Mouse (Mus musculus) midbrain, embryonic 14.5 days (tissue): Measurements from ENCODE around the gene Mctp2. TPM values are rescaled to one million over a fixed set of nuclear protein-coding genes. Genes with fewer than 3 reads are reported as not detected.
A peak's percentile ranks its signal among the peaks of the same experiment; 100 is the strongest.

Source experiments
- ATAC-seq: fragments of 200-750 bp; cut with Nextera tagmentation; 2 replicates; pipeline ENCODE4 v1.8.0; 2017; ENCODE audit warnings: moderate number of reproducible peaks, moderate library complexity; ENCODE audit not compliant: low FRiP score, low TSS enrichment
- DNase-seq: peaks from one replicate; pipeline ENCODE4 v3.0.0-alpha.2; 2015
- H3K27ac ChIP-seq: fragments of 300-500 bp; sonication (generic); replicated peaks from 2 replicates; pipeline ENCODE4 v1.5.1; 2014; ENCODE audit warnings: mild to moderate bottlenecking, low read depth, low read length, moderate library complexity
- H3K27me3 ChIP-seq: fragments of 300-500 bp; sonication (generic); 2 replicates; pipeline ENCODE4 v1.6.1; 2014; ENCODE audit warnings: low read length, control low read depth, mixed read lengths; ENCODE audit not compliant: control insufficient read depth, insufficient read depth
- H3K36me3 ChIP-seq: fragments of 300-500 bp; sonication (generic); 2 replicates; pipeline ENCODE4 v1.6.1; 2014; ENCODE audit warnings: low read length, control low read depth; ENCODE audit not compliant: control insufficient read depth, insufficient read depth
- H3K4me1 ChIP-seq: fragments of 300-500 bp; sonication (generic); 2 replicates; pipeline ENCODE4 v1.6.1; 2014; ENCODE audit warnings: mild to moderate bottlenecking, antibody characterized with exemption, low read length, control low read depth; ENCODE audit not compliant: control insufficient read depth, insufficient read depth
- H3K4me2 ChIP-seq: fragments of 300-500 bp; sonication (generic); 2 replicates; pipeline ENCODE4 v1.6.1; 2014; ENCODE audit warnings: mild to moderate bottlenecking, low read length, moderate library complexity
- H3K4me3 ChIP-seq: fragments of 300-500 bp; sonication (generic); replicated peaks from 2 replicates; pipeline ENCODE4 v1.5.1; 2014; ENCODE audit warnings: low read depth, low read length
- H3K9ac ChIP-seq: fragments of 300-500 bp; sonication (generic); replicated peaks from 2 replicates; pipeline ENCODE4 v1.6.1; 2014; ENCODE audit warnings: mild to moderate bottlenecking, low read length, moderate library complexity
- H3K9me3 ChIP-seq: fragments of 300-500 bp; sonication (generic); 2 replicates; pipeline ENCODE4 v1.6.1; 2016; ENCODE audit warnings: low read length, control low read depth, mixed read lengths; ENCODE audit not compliant: control insufficient read depth
- WGBS: fragments of 180-500 bp; shearing (Covaris S2); extraction: QIAGEN DNeasy Blood & Tissue Kit; methylation state at CpG from one replicate; pipeline ENCODE4 v1.1.7; 2014; 5-methylcytosine and 5-hydroxymethylcytosine counted together
- polyA plus RNA-seq: library from polyadenylated mRNA; unstranded; fragments of >200 nt; fragmentation: Nextera tagmentation; extraction: Ambion mirVana; gene quantifications from 2 replicates; pipeline ENCODE4 v1.2.1, GENCODE M21; 2014

Gene Mctp2
- polyA plus RNA-seq, 1 experiment from 2014 or later = 0.43 TPM

DNA sequence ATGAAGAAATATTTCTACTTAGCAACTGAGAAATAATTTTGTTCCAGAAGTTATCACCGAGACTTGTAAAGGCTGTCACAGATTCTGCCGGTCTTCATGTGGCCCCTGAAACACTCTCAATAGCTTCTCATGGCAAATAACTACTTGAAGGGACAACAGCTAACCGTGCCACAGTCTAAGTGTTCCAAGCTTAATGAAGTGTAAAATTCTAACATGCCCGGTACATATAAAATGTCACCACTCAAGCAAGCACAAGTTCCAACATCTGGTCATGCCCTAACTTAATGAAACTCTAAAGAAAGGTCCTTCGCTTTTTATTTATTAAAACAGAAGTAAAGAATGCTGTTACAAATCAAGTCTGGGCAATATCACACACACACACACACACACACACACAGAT lies 82.8 kb downstream of the Mctp2 start:
- H3K4me2 ChIP-seq = no peak overlapping the region
- no peaks in the 10 kb centered on the region for H3K9me3 ChIP-seq
- no peaks in the 10 kb centered on the region for H3K4me1 ChIP-seq
- ATAC-seq (no peak), DNase-seq (no peak)
- no peak overlapping the region for H3K4me3 ChIP-seq
- no peak overlapping the region for H3K9ac ChIP-seq
- 65% methylated on average over 5 of the region's 5 CpGs for WGBS
- 0 out of 2 replicates have a peak, but pooled peaks cover 3% of the 10 kb centered on the region for H3K27me3 ChIP-seq
- H3K27ac ChIP-seq = no peak overlapping the region
- no peaks in the 10 kb centered on the region for H3K36me3 ChIP-seq

DNA sequence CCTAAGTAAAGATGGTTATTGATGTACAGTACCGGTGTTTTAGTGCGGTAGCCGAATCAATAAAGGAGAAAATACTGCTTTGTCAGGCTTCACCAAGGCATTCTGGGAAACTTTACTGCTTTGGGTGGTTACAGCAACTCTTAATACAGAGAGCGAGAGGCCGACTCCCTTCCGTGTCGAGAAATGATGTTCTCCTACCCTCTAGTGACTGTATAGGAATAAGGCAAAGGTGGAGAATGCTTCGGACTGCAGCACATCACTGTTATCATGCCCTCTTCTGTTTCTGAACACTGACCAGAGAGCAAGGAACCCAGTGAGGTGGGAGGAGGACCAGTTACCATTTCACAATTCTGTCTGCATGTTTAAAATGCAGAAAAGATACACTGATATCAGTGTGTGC lies 83.9 kb downstream of the Mctp2 start:
- no peaks in the 10 kb centered on the region for H3K36me3 ChIP-seq
- H3K4me2 ChIP-seq = no peak overlapping the region
- H3K4me3 ChIP-seq = no peak overlapping the region
- 0 out of 2 replicates have a peak, but pooled peaks cover 3% of the 10 kb centered on the region for H3K27me3 ChIP-seq
- no peaks in the 10 kb centered on the region for H3K9me3 ChIP-seq
- no peak overlapping the region for H3K27ac ChIP-seq
- no peak overlapping the region for H3K9ac ChIP-seq
- 77% methylated on average over 8 of the region's 8 CpGs for WGBS
- ATAC-seq = no peak
- no peaks in the 10 kb centered on the region for H3K4me1 ChIP-seq
- DNase-seq = peak; percentile 44

DNA sequence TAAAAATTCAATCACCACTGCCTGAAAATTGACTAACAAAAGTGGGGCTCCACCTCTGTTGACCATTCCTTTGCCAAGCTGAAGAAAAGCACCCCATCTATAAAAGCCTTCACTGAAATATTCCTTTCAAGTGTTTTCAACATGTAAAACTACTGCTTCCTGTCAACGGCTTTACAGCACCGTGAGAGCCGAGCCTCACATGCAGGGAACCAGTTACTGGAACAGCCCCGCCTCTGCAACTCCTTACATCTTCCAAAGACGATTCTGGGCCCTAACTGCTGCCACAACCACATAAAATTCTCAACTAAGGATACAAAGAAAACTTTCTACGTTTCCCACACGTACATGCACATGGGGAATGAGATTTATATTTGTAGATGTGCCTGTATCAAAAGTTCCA lies 88.4 kb downstream of the Mctp2 start:
- 63% methylated on average over 7 of the region's 7 CpGs for WGBS
- ATAC-seq = no peak
- Histone ChIP-seq H3K4me3 (no peak overlapping the region), H3K27ac (no peak overlapping the region), H3K9me3 (no peaks in the 10 kb centered on the region), H3K9ac (no peak overlapping the region), H3K4me2 (no peak overlapping the region), H3K36me3 (no peaks in the 10 kb centered on the region), H3K4me1 (no peaks in the 10 kb centered on the region), H3K27me3 (no peaks in the 10 kb centered on the region)
- DNase-seq = no peak

DNA sequence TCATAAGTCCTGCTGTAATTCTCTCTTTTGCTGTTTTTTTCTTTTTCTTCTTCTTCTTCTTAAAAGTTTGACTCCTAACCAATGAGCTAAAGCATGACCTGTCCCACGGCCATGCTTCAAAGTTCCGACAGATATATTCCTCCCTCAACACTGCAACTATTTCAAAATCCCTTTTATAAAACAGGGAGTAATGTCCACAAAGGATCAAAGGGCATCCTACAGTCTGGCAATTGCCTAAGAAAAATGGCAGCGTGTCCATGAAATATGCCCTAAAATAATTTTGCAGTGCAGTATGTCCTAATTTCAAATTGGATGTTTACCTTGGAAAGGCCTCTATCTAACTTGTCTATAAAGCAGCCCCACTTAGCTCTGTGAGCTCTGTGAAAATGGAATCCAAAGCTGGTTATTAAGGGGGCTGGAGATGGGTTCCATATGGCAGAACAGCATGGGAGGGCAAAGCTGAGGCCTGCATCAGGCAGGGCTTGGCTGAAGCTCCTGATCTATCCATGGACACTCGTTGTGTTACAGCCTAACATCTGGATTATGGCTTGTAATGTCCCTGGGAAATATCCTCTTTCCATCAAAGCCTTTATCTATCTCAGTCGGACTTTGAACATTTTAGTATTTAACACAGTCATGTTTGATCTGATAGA lies 90.7 kb downstream of the Mctp2 start:
- H3K4me2 ChIP-seq = no peak overlapping the region
- no peaks in the 10 kb centered on the region for H3K4me1 ChIP-seq
- DNase-seq (no peak), ATAC-seq (no peak)
- no peak overlapping the region for H3K4me3 ChIP-seq
- H3K36me3 ChIP-seq = no peaks in the 10 kb centered on the region
- no peak overlapping the region for H3K9ac ChIP-seq
- WGBS = 84% methylated on average over 5 of the region's 5 CpGs
- no peak overlapping the region for H3K27ac ChIP-seq
- no peaks in the 10 kb centered on the region for H3K9me3 ChIP-seq
- no peaks in the 10 kb centered on the region for H3K27me3 ChIP-seq

DNA sequence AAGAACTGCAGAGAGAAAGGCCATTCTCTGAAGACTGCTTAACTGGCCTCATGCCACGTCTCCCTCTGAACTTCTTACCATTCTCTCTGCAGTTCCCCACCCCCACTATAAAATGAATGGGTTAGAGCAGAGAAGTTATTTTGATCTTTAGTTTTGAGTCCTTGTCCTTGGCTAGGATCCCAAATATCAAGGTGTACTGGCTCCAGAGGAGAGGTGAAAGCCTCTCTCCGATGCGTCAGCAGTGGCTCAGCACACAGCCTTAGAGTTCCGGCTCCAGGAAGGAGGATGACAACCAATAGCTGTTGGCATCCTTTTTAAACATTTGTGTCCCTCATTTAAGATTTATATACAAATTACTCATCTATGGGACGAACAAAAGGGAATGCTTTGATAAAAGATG lies 96.2 kb downstream of the Mctp2 start:
- 86% methylated on average over 5 of the region's 5 CpGs for WGBS

DNA sequence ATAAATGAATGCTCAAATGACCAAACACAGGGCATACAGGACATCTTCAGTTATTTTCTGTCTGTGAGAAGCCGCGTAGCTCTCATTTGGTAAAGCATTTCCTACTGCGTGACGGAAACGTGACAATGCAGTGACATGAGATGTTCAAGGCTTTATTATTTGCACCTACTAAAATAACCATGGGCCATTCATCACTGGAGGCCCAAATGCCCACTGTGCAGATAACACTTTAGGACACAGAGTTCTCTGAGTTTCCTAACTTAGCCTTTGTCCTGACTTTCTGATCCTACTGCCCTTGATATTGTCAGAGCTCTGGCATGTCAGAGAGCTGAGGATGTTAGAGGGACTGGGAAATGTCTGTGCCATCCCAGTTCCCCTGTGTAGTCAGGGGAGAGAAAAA lies 97.1 kb downstream of the Mctp2 start:
- Histone ChIP-seq H3K9me3 (no peaks in the 10 kb centered on the region), H3K9ac (no peak overlapping the region), H3K27me3 (no peaks in the 10 kb centered on the region), H3K4me1 (no peaks in the 10 kb centered on the region), H3K27ac (no peak overlapping the region), H3K4me3 (no peak overlapping the region), H3K4me2 (no peak overlapping the region), H3K36me3 (no peaks in the 10 kb centered on the region)
- no peak for ATAC-seq
- DNase-seq = no peak
- 94% methylated on average over 5 of the region's 5 CpGs for WGBS

More for the DNA sequence above, 96.2 kb downstream of the Mctp2 start:
- H3K27me3 ChIP-seq = no peaks in the 10 kb centered on the region
- no peak for DNase-seq
- no peak overlapping the region for H3K4me2 ChIP-seq
- no peak overlapping the region for H3K27ac ChIP-seq
- H3K9me3 ChIP-seq = no peaks in the 10 kb centered on the region
- ATAC-seq = no peak
- H3K4me1 ChIP-seq = no peaks in the 10 kb centered on the region
- H3K9ac ChIP-seq = no peak overlapping the region
- H3K4me3 ChIP-seq = no peak overlapping the region
- no peaks in the 10 kb centered on the region for H3K36me3 ChIP-seq

DNA sequence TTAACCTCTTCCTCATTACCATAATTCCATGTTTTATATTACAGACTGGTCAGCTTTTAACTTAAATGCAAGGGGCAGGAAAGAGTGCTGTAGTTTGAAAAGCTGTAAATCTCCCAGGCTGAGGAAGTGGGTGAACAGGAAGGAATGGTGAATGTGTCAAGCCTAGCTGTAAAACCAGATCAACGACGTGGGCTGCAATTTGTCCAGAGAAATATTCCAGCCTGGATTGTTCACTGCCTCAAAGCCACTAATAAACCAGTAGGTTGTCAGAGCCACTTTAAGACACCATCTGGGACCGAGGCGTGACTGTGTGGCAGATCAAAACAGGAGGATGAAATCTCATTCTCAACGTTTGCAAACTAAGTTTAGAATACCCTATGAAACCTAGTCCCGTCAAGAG lies 99.6 kb downstream of the Mctp2 start:
- DNase-seq (no peak), ATAC-seq (no peak)
- no peaks in the 10 kb centered on the region for H3K36me3 ChIP-seq
- H3K27me3 ChIP-seq = no peaks in the 10 kb centered on the region
- H3K4me2 ChIP-seq = no peak overlapping the region
- H3K4me3 ChIP-seq = no peak overlapping the region
- H3K9me3 ChIP-seq = no peaks in the 10 kb centered on the region
- no peak overlapping the region for H3K27ac ChIP-seq
- no peaks in the 10 kb centered on the region for H3K4me1 ChIP-seq
- WGBS = 73% methylated on average over 6 of the region's 6 CpGs
- H3K9ac ChIP-seq = no peak overlapping the region

DNA sequence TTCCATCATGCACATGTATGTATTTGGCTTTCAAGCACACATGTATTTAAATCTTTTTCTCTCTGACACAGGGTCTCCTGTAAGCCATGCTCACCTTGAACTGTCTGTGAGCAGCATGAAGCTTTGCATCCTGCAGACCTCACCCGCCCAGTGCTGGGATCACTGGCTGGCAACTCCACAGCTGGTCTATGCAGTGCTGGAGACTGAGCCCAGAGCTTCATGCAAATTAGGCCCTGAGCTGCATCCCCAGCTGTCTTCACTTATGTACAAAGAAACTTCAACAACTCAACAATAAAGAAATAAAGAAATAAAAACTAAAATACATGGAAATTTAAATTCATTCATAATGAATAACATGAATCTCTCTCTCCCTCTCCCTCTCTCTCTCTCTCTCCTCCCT lies 110.7 kb downstream of the Mctp2 start:
- H3K9ac ChIP-seq = no peak overlapping the region
- no peak overlapping the region for H3K4me2 ChIP-seq
- ATAC-seq (no peak), DNase-seq (no peak)
- H3K9me3 ChIP-seq = no peaks in the 10 kb centered on the region
- no peak overlapping the region for H3K27ac ChIP-seq
- H3K4me3 ChIP-seq = no peak overlapping the region
- H3K27me3 ChIP-seq = no peaks in the 10 kb centered on the region
- H3K4me1 ChIP-seq = no peaks in the 10 kb centered on the region
- WGBS = 47% methylated on average over 1 of the region's 1 CpGs
- no peaks in the 10 kb centered on the region for H3K36me3 ChIP-seq

DNA sequence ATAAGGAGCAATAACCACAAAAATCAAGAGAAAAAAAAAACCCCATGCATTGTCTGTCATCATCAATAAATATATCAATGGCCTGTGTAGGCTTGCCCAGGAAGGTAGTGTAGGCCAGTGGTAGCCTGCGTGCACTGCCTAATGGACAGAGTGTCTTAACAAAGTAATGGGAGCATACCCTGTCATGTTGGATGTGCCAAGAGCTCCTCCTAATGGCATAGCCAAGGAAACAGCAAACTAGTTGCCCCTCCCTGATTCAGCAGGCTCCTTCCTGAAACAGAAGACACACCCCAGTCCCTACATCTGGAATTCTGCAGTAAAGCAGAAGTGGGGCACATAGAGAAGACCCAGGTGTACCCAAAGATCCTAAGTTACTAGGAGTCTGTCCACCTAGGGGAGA lies 113.1 kb downstream of the Mctp2 start:
- no peak overlapping the region for H3K27ac ChIP-seq
- H3K4me2 ChIP-seq = no peak overlapping the region
- H3K9ac ChIP-seq = no peak overlapping the region
- no peaks in the 10 kb centered on the region for H3K36me3 ChIP-seq
- H3K4me1 ChIP-seq = no peaks in the 10 kb centered on the region
- H3K27me3 ChIP-seq = no peaks in the 10 kb centered on the region
- WGBS = 81% methylated on average over 1 of the region's 1 CpGs
- no peak for DNase-seq
- no peaks in the 10 kb centered on the region for H3K9me3 ChIP-seq
- no peak overlapping the region for H3K4me3 ChIP-seq
- no peak for ATAC-seq
